Mouse (Mus musculus): ENCODE results near the gene Arpc3. TPM values are rescaled to one million over a fixed set of nuclear protein-coding genes. Genes with fewer than 3 reads are reported as not detected.
"Not testable (repeated sequence)": the region's sequence is repeated elsewhere in the genome, so short reads cannot be mapped to it uniquely, and the experiment has no call there.

Gene Arpc3
- polyA plus RNA-seq, 1 experiment from 2014 or later: 85.4 TPM

DNA sequence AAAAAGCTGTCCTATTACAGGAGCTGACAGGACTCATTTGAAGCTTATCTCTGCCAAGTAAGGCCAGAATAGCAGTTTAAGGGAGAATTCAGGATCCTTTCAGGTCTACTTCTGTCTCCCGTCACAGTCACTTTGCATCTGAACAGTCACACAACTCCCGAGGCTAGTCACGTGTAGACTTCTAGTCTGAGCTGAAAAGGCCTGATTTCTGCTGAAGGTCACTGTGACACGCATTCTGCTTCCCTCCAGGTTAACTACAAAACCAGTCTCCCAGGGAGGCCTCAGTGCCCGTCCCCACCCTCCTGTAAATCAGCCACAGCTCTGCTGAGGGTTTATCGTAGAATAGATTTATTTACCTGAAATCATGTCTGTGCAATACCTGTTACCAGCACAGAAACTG lies 61.5 kb downstream of the Arpc3 start:
- peaks cover 2% of the 10 kb centered on the region; the same call in 1 of the 2 replicates for H3K4me1 ChIP-seq (ENCODE audit: control insufficient read depth, low read depth, low read length)
- ATAC-seq (ENCODE audit: low read depth): no peak

GRCm38 (mm10) chr5:122454442-122454841 lies 62.8 kb downstream of the Arpc3 start:
- no peak overlapping the region for H3K27ac ChIP-seq (ENCODE audit: low read length)

More for the DNA sequence above, 61.5 kb downstream of the Arpc3 start:
- H3K27ac ChIP-seq (ENCODE audit: low read length): no peak overlapping the region
- 74% methylated on average over 6 of the region's 6 CpGs for WGBS (ENCODE audit: insufficient replicate concordance)
- H3K4me2 ChIP-seq (ENCODE audit: low read depth, low read length): no peak overlapping the region
- no peaks in the 10 kb centered on the region for H3K27me3 ChIP-seq (ENCODE audit: control insufficient read depth, insufficient read depth, low read depth, low read length)
- peaks cover 36% of the 10 kb centered on the region for H3K36me3 ChIP-seq (ENCODE audit: control insufficient read depth, insufficient read depth)
- no peak overlapping the region for H3K4me3 ChIP-seq (ENCODE audit: low read depth, low read length)
- H3K9me3 ChIP-seq (replicated peaks; ENCODE audit: control insufficient read depth, low read length): no peaks in the 10 kb centered on the region
- no peak overlapping the region for H3K9ac ChIP-seq (ENCODE audit: low read depth, low read length)

GRCm38 (mm10) chr5:122454883-122455282 lies 63.2 kb downstream of the Arpc3 start:
- no peak for ATAC-seq (ENCODE audit: low read depth)
- Histone ChIP-seq H3K4me2 (ENCODE audit: low read depth, low read length) (no peak overlapping the region), H3K4me1 (ENCODE audit: control insufficient read depth, low read depth, low read length) (peaks cover 2% of the 10 kb centered on the region; the same call in 1 of the 2 replicates), H3K36me3 (ENCODE audit: control insufficient read depth, insufficient read depth) (peaks cover 52% of the 10 kb centered on the region), H3K27ac (ENCODE audit: low read length) (no peak overlapping the region), H3K4me3 (ENCODE audit: low read depth, low read length) (no peak overlapping the region), H3K9me3 (replicated peaks; ENCODE audit: control insufficient read depth, low read length) (no peaks in the 10 kb centered on the region), H3K9ac (ENCODE audit: low read depth, low read length) (no peak overlapping the region), H3K27me3 (ENCODE audit: control insufficient read depth, insufficient read depth, low read depth, low read length) (no peaks in the 10 kb centered on the region)
- 90% methylated on average over 3 of the region's 3 CpGs for WGBS (ENCODE audit: insufficient replicate concordance)

More at GRCm38 (mm10) chr5:122454442-122454841, 62.8 kb downstream of the Arpc3 start:
- H3K27me3 ChIP-seq (ENCODE audit: control insufficient read depth, insufficient read depth, low read depth, low read length): no peaks in the 10 kb centered on the region
- ATAC-seq (ENCODE audit: low read depth): no peak
- no peak overlapping the region for H3K4me2 ChIP-seq (ENCODE audit: low read depth, low read length)
- peaks cover 2% of the 10 kb centered on the region; the same call in 1 of the 2 replicates for H3K4me1 ChIP-seq (ENCODE audit: control insufficient read depth, low read depth, low read length)
- no peak overlapping the region for H3K9ac ChIP-seq (ENCODE audit: low read depth, low read length)
- peaks cover 49% of the 10 kb centered on the region for H3K36me3 ChIP-seq (ENCODE audit: control insufficient read depth, insufficient read depth)
- no peaks in the 10 kb centered on the region for H3K9me3 ChIP-seq (replicated peaks; ENCODE audit: control insufficient read depth, low read length)
- 91% methylated on average over 4 of the region's 4 CpGs for WGBS (ENCODE audit: insufficient replicate concordance)
- no peak overlapping the region for H3K4me3 ChIP-seq (ENCODE audit: low read depth, low read length)

DNA sequence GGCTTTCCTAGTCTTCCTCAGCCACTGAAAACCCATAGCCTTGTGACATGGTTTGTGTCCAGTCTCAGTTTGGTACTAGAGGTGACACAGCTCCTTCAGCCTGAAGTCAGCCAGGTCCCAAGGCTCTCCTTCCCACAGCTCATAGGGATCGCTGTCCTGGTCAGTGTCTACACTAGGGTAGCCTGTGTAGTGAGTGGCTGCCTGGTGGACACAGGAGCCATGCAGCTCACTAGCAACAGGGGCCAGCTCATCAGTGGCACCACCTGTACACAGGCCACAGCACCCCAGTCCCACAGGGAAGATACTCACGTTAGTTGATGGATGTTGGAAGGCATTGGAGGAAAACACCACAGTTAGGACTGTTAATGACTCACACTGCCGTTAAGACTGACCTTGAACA lies 63.9 kb downstream of the Arpc3 start:
- Histone ChIP-seq H3K9ac (ENCODE audit: low read depth, low read length) (no peak overlapping the region), H3K27me3 (ENCODE audit: control insufficient read depth, insufficient read depth, low read depth, low read length) (no peaks in the 10 kb centered on the region), H3K4me3 (ENCODE audit: low read depth, low read length) (no peak overlapping the region), H3K4me1 (ENCODE audit: control insufficient read depth, low read depth, low read length) (peaks cover 2% of the 10 kb centered on the region; the same call in 1 of the 2 replicates), H3K4me2 (ENCODE audit: low read depth, low read length) (no peak overlapping the region), H3K9me3 (replicated peaks; ENCODE audit: control insufficient read depth, low read length) (no peaks in the 10 kb centered on the region), H3K27ac (ENCODE audit: low read length) (no peak overlapping the region), H3K36me3 (ENCODE audit: control insufficient read depth, insufficient read depth) (peaks cover 59% of the 10 kb centered on the region)
- no peak for ATAC-seq (ENCODE audit: low read depth)
- 83% methylated on average over 3 of the region's 3 CpGs for WGBS (ENCODE audit: insufficient replicate concordance)

DNA sequence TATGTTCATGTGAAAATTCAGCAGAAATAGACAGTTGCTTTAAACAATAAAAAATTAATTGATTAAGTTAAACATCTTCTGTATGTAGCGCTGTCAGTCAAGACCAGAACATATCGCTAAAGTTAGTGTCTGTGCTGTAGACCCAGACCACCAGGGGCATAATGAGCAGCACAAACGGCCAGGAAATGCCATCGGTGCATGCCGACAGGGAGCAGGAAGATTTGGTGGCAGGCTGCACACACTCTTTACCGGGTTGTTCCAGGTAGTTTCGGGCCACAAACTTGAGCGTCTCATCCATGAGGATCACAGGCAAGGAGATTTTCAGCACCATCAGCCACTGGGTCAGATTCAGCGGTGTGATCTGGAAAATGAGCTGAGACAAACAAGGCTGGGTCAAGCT lies 65.4 kb downstream of the Arpc3 start:
- WGBS (ENCODE audit: insufficient replicate concordance): 86% methylated on average over 9 of the region's 9 CpGs
- not testable (repeated sequence) for H3K27ac ChIP-seq (ENCODE audit: low read length); H3K27me3 ChIP-seq (ENCODE audit: control insufficient read depth, insufficient read depth, low read depth, low read length); H3K9me3 ChIP-seq (replicated peaks; ENCODE audit: control insufficient read depth, low read length); ATAC-seq (ENCODE audit: low read depth); H3K4me1 ChIP-seq (ENCODE audit: control insufficient read depth, low read depth, low read length); H3K9ac ChIP-seq (ENCODE audit: low read depth, low read length); H3K4me2 ChIP-seq (ENCODE audit: low read depth, low read length); H3K4me3 ChIP-seq (ENCODE audit: low read depth, low read length)
- H3K36me3 ChIP-seq (ENCODE audit: control insufficient read depth, insufficient read depth): peaks cover 71% of the 10 kb centered on the region

DNA sequence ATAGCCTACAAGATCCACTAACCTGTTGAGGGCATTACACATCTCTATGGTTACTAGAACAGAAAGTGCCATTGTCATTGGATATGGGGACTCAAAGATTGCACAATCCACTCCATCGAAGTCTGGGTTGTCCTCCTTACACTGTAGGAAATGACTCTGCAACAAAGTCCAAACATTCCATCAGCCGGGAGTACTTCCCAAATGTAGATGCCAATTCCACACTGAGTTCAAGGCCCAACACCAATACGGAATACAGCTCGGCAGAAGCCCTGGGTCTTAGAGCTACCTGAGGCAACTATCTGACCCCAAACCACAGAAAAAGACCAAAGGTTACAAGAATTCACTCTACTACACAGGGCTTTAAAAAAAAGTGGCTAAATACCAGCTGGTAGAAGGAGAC lies 66.4 kb downstream of the Arpc3 start:
- H3K27me3 ChIP-seq (ENCODE audit: control insufficient read depth, insufficient read depth, low read depth, low read length): no peaks in the 10 kb centered on the region
- no peak for ATAC-seq (ENCODE audit: low read depth)
- H3K4me1 ChIP-seq (ENCODE audit: control insufficient read depth, low read depth, low read length): no peaks in the 10 kb centered on the region
- H3K36me3 ChIP-seq (ENCODE audit: control insufficient read depth, insufficient read depth): peaks cover 75% of the 10 kb centered on the region
- no peak overlapping the region for H3K9ac ChIP-seq (ENCODE audit: low read depth, low read length)
- no peak overlapping the region for H3K4me3 ChIP-seq (ENCODE audit: low read depth, low read length)
- 73% methylated on average over 4 of the region's 4 CpGs for WGBS (ENCODE audit: insufficient replicate concordance)
- no peak overlapping the region for H3K4me2 ChIP-seq (ENCODE audit: low read depth, low read length)
- no peak overlapping the region for H3K27ac ChIP-seq (ENCODE audit: low read length)
- H3K9me3 ChIP-seq (replicated peaks; ENCODE audit: control insufficient read depth, low read length): no peaks in the 10 kb centered on the region

DNA sequence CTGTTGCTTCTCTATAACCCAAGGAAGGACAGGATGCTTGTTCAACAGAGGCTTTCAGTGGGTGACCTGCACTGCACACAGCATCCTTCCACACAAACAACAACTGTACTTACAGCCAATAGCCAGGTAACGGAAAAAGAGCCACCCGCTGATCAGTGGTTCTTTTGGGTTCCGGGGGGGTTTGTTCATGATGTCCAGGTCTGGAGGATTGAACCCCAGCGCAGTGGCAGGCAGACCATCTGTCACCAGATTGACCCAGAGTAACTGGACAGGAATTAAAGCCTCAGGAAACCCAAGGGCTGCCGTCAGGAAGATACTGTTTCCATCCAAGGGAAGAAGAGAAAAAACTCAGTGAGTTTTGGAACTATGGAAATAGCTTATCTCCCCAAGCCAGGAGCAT lies 67.7 kb downstream of the Arpc3 start:
- Histone ChIP-seq H3K4me1 (ENCODE audit: control insufficient read depth, low read depth, low read length) (no peaks in the 10 kb centered on the region), H3K27me3 (ENCODE audit: control insufficient read depth, insufficient read depth, low read depth, low read length) (no peaks in the 10 kb centered on the region), H3K4me2 (ENCODE audit: low read depth, low read length) (no peak overlapping the region), H3K36me3 (ENCODE audit: control insufficient read depth, insufficient read depth) (peaks cover 78% of the 10 kb centered on the region), H3K4me3 (ENCODE audit: low read depth, low read length) (no peak overlapping the region), H3K9me3 (replicated peaks; ENCODE audit: control insufficient read depth, low read length) (no peaks in the 10 kb centered on the region), H3K9ac (ENCODE audit: low read depth, low read length) (no peak overlapping the region), H3K27ac (ENCODE audit: low read length) (no peak overlapping the region)
- 91% methylated on average over 5 of the region's 5 CpGs for WGBS (ENCODE audit: insufficient replicate concordance)
- no peak for ATAC-seq (ENCODE audit: low read depth)

GRCm38 (mm10) chr5:122460656-122461055 lies 69.0 kb downstream of the Arpc3 start:
- Histone ChIP-seq H3K9ac (ENCODE audit: low read depth, low read length) (no peak overlapping the region), H3K27me3 (ENCODE audit: control insufficient read depth, insufficient read depth, low read depth, low read length) (no peaks in the 10 kb centered on the region), H3K4me2 (ENCODE audit: low read depth, low read length) (no peak overlapping the region), H3K9me3 (replicated peaks; ENCODE audit: control insufficient read depth, low read length) (no peaks in the 10 kb centered on the region), H3K4me1 (ENCODE audit: control insufficient read depth, low read depth, low read length) (no peaks in the 10 kb centered on the region), H3K4me3 (ENCODE audit: low read depth, low read length) (no peak overlapping the region), H3K27ac (ENCODE audit: low read length) (no peak overlapping the region), H3K36me3 (ENCODE audit: control insufficient read depth, insufficient read depth) (peaks cover 78% of the 10 kb centered on the region)
- 89% methylated on average over 11 of the region's 11 CpGs for WGBS (ENCODE audit: insufficient replicate concordance)
- no peak for ATAC-seq (ENCODE audit: low read depth)

DNA sequence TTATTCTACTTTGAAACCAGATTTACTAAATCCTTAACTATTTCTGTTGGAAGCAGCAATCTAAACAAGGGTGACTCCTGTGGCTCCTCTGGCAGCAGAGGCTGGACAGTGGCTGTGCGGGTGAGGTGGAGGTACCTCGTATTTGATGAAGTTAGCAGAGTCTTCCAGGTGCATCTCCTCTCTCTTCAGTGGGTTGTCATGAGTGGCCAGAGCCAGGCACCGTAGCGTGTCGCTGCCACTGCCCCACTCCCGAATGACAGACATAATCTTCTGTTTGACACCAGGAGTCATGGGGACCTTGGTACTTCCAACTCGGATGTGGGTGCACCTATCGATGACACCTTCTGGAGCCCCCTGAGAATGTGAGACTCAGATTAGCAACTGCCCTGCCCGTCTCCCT lies 69.8 kb downstream of the Arpc3 start:
- Histone ChIP-seq H3K9ac (ENCODE audit: low read depth, low read length) (no peak overlapping the region), H3K4me1 (ENCODE audit: control insufficient read depth, low read depth, low read length) (no peaks in the 10 kb centered on the region), H3K27me3 (ENCODE audit: control insufficient read depth, insufficient read depth, low read depth, low read length) (no peaks in the 10 kb centered on the region), H3K9me3 (replicated peaks; ENCODE audit: control insufficient read depth, low read length) (no peaks in the 10 kb centered on the region), H3K4me3 (ENCODE audit: low read depth, low read length) (no peak overlapping the region), H3K36me3 (ENCODE audit: control insufficient read depth, insufficient read depth) (peaks cover 79% of the 10 kb centered on the region), H3K27ac (ENCODE audit: low read length) (no peak overlapping the region), H3K4me2 (ENCODE audit: low read depth, low read length) (no peak overlapping the region)
- no peak for ATAC-seq (ENCODE audit: low read depth)
- WGBS (ENCODE audit: insufficient replicate concordance): 89% methylated on average over 9 of the region's 9 CpGs

Data from liver, embryonic 16.5 days (tissue).